Mouse (Mus musculus): ENCODE results near the gene Armh3. TPM values are rescaled to one million over a fixed set of nuclear protein-coding genes. Genes with fewer than 3 reads are reported as not detected.

Gene Armh3
- polyA plus RNA-seq, 1 experiment from 2014 or later: 20.1 TPM

GRCm38 (mm10) chr19:45771501-45771900, 226.8 kb downstream of the Armh3 start:
- Histone ChIP-seq H3K36me3 (peaks cover 100% of the 10 kb centered on the region), H3K27me3 (ENCODE audit: low read depth, poor library complexity, severe bottlenecking) (no peaks in the 10 kb centered on the region)
- 96% methylated on average over 5 of the region's 5 CpGs for WGBS

More at GRCm38 (mm10) chr19:45771501-45771900, 226.8 kb downstream of the Armh3 start:
- DNase-seq (ENCODE audit: low spot score): no peak
- Histone ChIP-seq H3K27ac (no peak overlapping the region), H3K4me3 (no peak overlapping the region), H3K4me1 (no peaks in the 10 kb centered on the region), H3K9me3 (replicated peaks) (no peaks in the 10 kb centered on the region)

Other genes with a start within 250 kb of the Armh3 start
- gene Npm3, start 248.9 kb downstream of the Armh3 start, polyA plus RNA-seq (2016; fragmentation: Nextera tagmentation; extraction: Ambion mirVana): 13.3 and 14.9 TPM in 2 replicates
- gene Mgea5, start 214.7 kb downstream of the Armh3 start, polyA plus RNA-seq (2016; fragmentation: Nextera tagmentation; extraction: Ambion mirVana): 54.2 and 68.9 TPM in 2 replicates
- 0.14 and 0.18 TPM in 2 replicates for gene Kcnip2, start 182.4 kb downstream of the Armh3 start, polyA plus RNA-seq (2016; fragmentation: Nextera tagmentation; extraction: Ambion mirVana)
- 4.7 and 5.3 TPM in 2 replicates for gene Hps6, start 5.0 kb upstream of the Armh3 start, polyA plus RNA-seq (2016; fragmentation: Nextera tagmentation; extraction: Ambion mirVana)
- gene Pprc1, start 46.4 kb upstream of the Armh3 start, polyA plus RNA-seq (2016; fragmentation: Nextera tagmentation; extraction: Ambion mirVana): 63.0 and 73.3 TPM in 2 replicates
- gene Ldb1, start 46.7 kb upstream of the Armh3 start, polyA plus RNA-seq (2016; fragmentation: Nextera tagmentation; extraction: Ambion mirVana): 96.4 and 104 TPM in 2 replicates
- gene Nolc1, start 77.4 kb upstream of the Armh3 start, polyA plus RNA-seq (2016; fragmentation: Nextera tagmentation; extraction: Ambion mirVana): 145 and 186 TPM in 2 replicates
- gene Elovl3, start 133.4 kb upstream of the Armh3 start, polyA plus RNA-seq (2016; fragmentation: Nextera tagmentation; extraction: Ambion mirVana): 0.13 TPM in 1 of 2 replicates, not detected in the other
- gene Pitx3, start 149.8 kb upstream of the Armh3 start, polyA plus RNA-seq (2016; fragmentation: Nextera tagmentation; extraction: Ambion mirVana): 0.59 and 2.1 TPM in 2 replicates
- gene Gbf1, start 154.0 kb upstream of the Armh3 start, polyA plus RNA-seq (2016; fragmentation: Nextera tagmentation; extraction: Ambion mirVana): 39.5 and 47.8 TPM in 2 replicates